ENCODE assay signal across 46 mouse cellular contexts in genomic region chr16:18258221-18258620, GRCm38 (mm10). TPM values are rescaled to one million over a fixed set of nuclear protein-coding genes. Genes with fewer than 3 reads are reported as not detected.
"Had no signal": no experiment of that assay in that cellular context is flagged by ENCODE, and none has a peak within 500 bp of the region (broad histone marks: within the 10 kb centered on the region; RNA-seq: fewer than 3 reads in every experiment).

TSS of gene Gm49776 (minus strand) at chr16:18258321.

- H3K27ac ChIP-seq: heart, embryonic 13.5 days; heart, embryonic 15.5 days; hindbrain, embryonic 10.5 days; hindbrain, embryonic 12.5 days; hindbrain, embryonic 13.5 days; hindbrain, embryonic 14.5 days; hindbrain, embryonic 15.5 days; hindbrain, postnatal 0 days; intestine, embryonic 15.5 days; kidney, embryonic 15.5 days; kidney, postnatal 0 days; layer of hippocampus, adult 2 months; left cerebral cortex, adult 2 months had no signal

- H3K4me1 ChIP-seq: heart, embryonic 12.5 days; heart, embryonic 13.5 days; heart, embryonic 15.5 days; hindbrain, embryonic 10.5 days; hindbrain, embryonic 12.5 days; hindbrain, embryonic 13.5 days; hindbrain, embryonic 15.5 days; intestine, embryonic 15.5 days; kidney, embryonic 15.5 days had no signal

- H3K9ac ChIP-seq: heart, embryonic 12.5 days; heart, embryonic 13.5 days; heart, embryonic 15.5 days; hindbrain, embryonic 12.5 days; hindbrain, embryonic 13.5 days; hindbrain, embryonic 14.5 days; hindbrain, embryonic 15.5 days; intestine, embryonic 15.5 days; kidney, embryonic 15.5 days had no signal

- H3K4me3 ChIP-seq: heart, embryonic 12.5 days; heart, embryonic 13.5 days; heart, embryonic 15.5 days; hindbrain, embryonic 10.5 days; hindbrain, embryonic 12.5 days; hindbrain, embryonic 13.5 days; hindbrain, embryonic 15.5 days; intestine, embryonic 15.5 days; kidney, embryonic 15.5 days; layer of hippocampus, adult 2 months; left cerebral cortex, adult 2 months had no signal

- H3K9me3 ChIP-seq: heart, embryonic 12.5 days; heart, embryonic 13.5 days; heart, embryonic 15.5 days; hindbrain, embryonic 10.5 days; hindbrain, embryonic 12.5 days; hindbrain, embryonic 13.5 days; hindbrain, embryonic 15.5 days; intestine, embryonic 15.5 days; kidney, embryonic 15.5 days had no signal

- ATAC-seq: hindbrain, embryonic 16.5 days; hindbrain, postnatal 0 days; inflammation-experienced regulatory T-cells, adult 6 months; intestine, embryonic 15.5 days; intestine, embryonic 16.5 days; intestine, postnatal 0 days had no signal

- H3K27me3 ChIP-seq: heart, embryonic 12.5 days; heart, embryonic 13.5 days; heart, embryonic 15.5 days; hindbrain, embryonic 12.5 days; hindbrain, embryonic 13.5 days; hindbrain, embryonic 15.5 days; intestine, embryonic 15.5 days; kidney, embryonic 15.5 days had no signal

- H3K4me2 ChIP-seq: heart, embryonic 12.5 days; heart, embryonic 13.5 days; heart, embryonic 15.5 days; hindbrain, embryonic 12.5 days; hindbrain, embryonic 13.5 days; hindbrain, embryonic 14.5 days; hindbrain, embryonic 15.5 days; intestine, embryonic 15.5 days; kidney, embryonic 15.5 days had no signal

- DNase-seq: heart, postnatal 10 days; heart, postnatal 14 days; heart, postnatal 36 days; heart, postnatal 4 days; kidney, adult 11 months; kidney, adult 18-20 months; kidney, adult 2 months; kidney, adult 8-10 months; kidney, adult 9 months; kidney, postnatal 10 days; kidney, postnatal 14 days; kidney, postnatal 25 days; kidney, postnatal 36 days; kidney, postnatal 4 days; layer of hippocampus, adult 9-11 months; layer of hippocampus, postnatal 36 days had no signal

RNA-seq across cellular contexts. Expression of gene Gm49776, which starts in this region (rescaled TPM):
- total RNA-seq: heart, postnatal 10 days; heart, postnatal 14 days; heart, postnatal 25 days; heart, postnatal 36 days; heart, postnatal 4 days; hematopoietic stem cell, adult 5-6 weeks; hindbrain, postnatal 0 days; layer of hippocampus, adult 18-20 months; layer of hippocampus, adult 2 months; layer of hippocampus, adult 8-10 months; layer of hippocampus, postnatal 10 days; layer of hippocampus, postnatal 14 days; layer of hippocampus, postnatal 36 days; left cerebral cortex, adult 18-20 months; left cerebral cortex, adult 2 months; left cerebral cortex, adult 8-10 months had no signal
- polyA plus RNA-seq: heart, embryonic 16.5 days; hindbrain, embryonic 10.5 days; hindbrain, embryonic 14.5 days; hindbrain, embryonic 16.5 days; inflammation-experienced regulatory T-cells, adult 6 months; intestine, embryonic 14.5 days; intestine, embryonic 16.5 days; kidney, adult 2 months; kidney, embryonic 16.5 days; large intestine, adult 2 months had no signal
